Mouse (Mus musculus): ENCODE measurements around the gene Timm8b.

DNA sequence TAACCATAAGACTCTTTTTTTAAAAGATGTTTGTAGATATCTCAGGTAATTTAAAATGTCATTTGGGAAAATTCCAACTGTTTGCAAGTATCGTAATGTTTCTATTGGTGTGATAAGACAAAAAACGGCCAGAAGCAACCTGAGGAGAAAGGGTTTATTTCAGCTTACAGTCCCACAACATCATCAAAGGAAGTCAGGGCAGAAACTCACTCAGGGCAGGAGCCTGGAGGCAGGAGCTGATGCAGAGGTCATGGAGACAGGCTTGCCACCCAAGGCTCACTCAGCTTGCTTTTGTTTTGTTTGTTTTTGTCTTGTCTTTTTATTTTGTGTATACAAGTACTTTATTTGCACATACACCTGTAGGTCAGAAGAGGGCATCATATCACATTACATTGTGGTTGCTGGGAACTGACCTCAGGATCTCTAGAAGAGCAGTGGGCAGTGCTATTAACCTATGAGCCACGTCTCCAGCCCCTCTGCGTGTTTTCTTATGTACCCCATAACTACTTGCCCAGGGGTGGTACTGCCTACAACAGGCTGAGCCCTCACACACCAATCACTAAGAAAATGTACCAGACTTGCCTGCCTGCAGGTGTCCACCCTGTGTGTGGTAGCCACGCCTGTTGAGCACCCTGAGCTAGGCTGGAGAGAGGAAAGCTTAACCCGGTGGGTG, 28.4 kb downstream of the Timm8b start:
- TF ChIP-seq GATA1 (IDR thresholded peaks at IDR 0.05; ENCODE audit: low read length) (no peak), TAL1 (IDR thresholded peaks at IDR 0.05; ENCODE audit: low read length) (no peak)
